In the genomic region with DNA sequence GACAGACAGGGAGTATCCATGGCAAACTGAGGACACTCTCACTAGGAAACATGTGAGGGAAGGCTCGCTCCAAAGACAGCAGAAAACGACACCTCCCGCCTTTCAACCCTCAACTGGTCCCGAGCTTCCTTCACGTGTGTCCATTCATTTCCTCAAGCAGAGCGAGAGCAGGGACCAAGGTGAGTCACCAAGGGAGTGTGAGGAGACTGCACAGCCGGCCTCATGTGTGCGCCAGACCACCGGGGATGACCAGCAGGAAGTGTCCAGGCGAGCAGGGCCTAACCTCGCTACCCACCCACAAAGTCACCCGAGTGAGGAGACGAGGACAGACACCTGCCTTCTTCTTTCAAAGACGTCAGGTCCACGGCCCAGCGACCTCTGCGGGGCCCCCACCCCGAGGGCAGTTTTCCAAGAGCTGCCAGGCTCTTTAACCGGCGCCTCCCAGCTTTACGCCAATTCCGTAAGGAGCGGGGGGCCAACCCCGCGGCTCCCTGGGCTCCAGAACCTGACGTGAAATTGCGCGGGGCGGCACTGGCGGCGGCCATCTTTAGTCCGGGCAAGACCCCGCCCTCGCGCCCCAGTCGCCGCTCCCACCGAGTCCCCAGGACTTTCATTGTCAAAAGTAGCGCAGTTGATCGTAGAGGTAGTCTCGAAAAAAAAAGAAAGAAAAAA, we compare ENCODE assay signal across 8 mouse cellular contexts. TPM values are rescaled to one million over a fixed set of nuclear protein-coding genes. Genes with fewer than 3 reads are reported as not detected.
DNase-seq lines count a peak whose midpoint lies in the region; ATAC-seq and TF ChIP-seq lines count a peak whose summit lies in the region.

No protein-coding gene starts in this region.

- peak overlapping the region; percentile 98 for H3K27ac ChIP-seq in bone marrow, adult 2 months (ENCODE audit: control insufficient read depth, insufficient read depth, low read depth, low read length, poor library complexity)
- H3K27ac ChIP-seq in embryonic facial prominence, embryonic 13.5 days: peak overlapping the region; percentile 99
- H3K27ac ChIP-seq in heart, adult 2 months: peak overlapping the region; percentile 97
- H3K27ac ChIP-seq in limb, embryonic 14.5 days (replicated peaks; ENCODE audit: low read depth, low read length): peak overlapping the region; percentile 99
- peak overlapping the region; percentile 99 for H3K27ac ChIP-seq in midbrain, embryonic 14.5 days (replicated peaks; ENCODE audit: low read depth, low read length)
- peak overlapping the region; percentile 99 for H3K27ac ChIP-seq in stomach, embryonic 15.5 days

- peak overlapping the region; percentile 98 for H3K4me3 ChIP-seq in bone marrow, adult 2 months (replicated peaks; ENCODE audit: control insufficient read depth, low read depth, low read length)
- peak overlapping the region; percentile 99 for H3K4me3 ChIP-seq in embryonic facial prominence, embryonic 13.5 days
- peak overlapping the region; percentile 79 for H3K4me3 ChIP-seq in heart, adult 2 months
- peak overlapping the region; percentile 99 for H3K4me3 ChIP-seq in limb, embryonic 14.5 days (replicated peaks; ENCODE audit: low read length)
- H3K4me3 ChIP-seq in midbrain, embryonic 14.5 days (replicated peaks; ENCODE audit: low read depth, low read length): peak overlapping the region; percentile 98
- peak overlapping the region; percentile 100 for H3K4me3 ChIP-seq in stomach, embryonic 15.5 days (replicated peaks)

- H3K79me2 ChIP-seq in heart, adult 2 months (replicated peaks; ENCODE audit: control insufficient read depth, insufficient read depth, low read length): peaks cover 2% of the 10 kb centered on the region; the same call in 1 of the 2 replicates

- peak; percentile 49; the same call in 1 of the 2 replicates for TF ChIP-seq POLR2A in bone marrow, adult 2 months (IDR thresholded peaks at IDR 0.05; ENCODE audit: borderline replicate concordance, control insufficient read depth, low read depth, low read length)
- TF ChIP-seq POLR2A in heart, adult 2 months (IDR thresholded peaks at IDR 0.05; ENCODE audit: insufficient read depth, low read depth, low read length): no peak
- TF ChIP-seq POLR2A in limb, embryonic 14.5 days (IDR thresholded peaks at IDR 0.05; ENCODE audit: borderline replicate concordance, extremely low read depth, insufficient read depth, insufficient read length): no peak

- no peak for TF ChIP-seq CTCF in bone marrow, adult 2 months (IDR thresholded peaks at IDR 0.05; ENCODE audit: control insufficient read depth, insufficient read depth, low read length)
- no peak for TF ChIP-seq CTCF in heart, adult 2 months (IDR thresholded peaks at IDR 0.05)

- intact Hi-C loops in heart, adult 2 months (cut with DNase I): loop anchor here (1.0 to 5.0 kb wide), 6 partner anchors 44 to 341 kb away; a partner anchor contains a TSS

- peak overlapping the region; percentile 99 for H3K9ac ChIP-seq in embryonic facial prominence, embryonic 13.5 days
- peak overlapping the region; percentile 81 for H3K9ac ChIP-seq in heart, adult 2 months (ENCODE audit: low read depth, low read length)
- peak overlapping the region; percentile 99 for H3K9ac ChIP-seq in limb, embryonic 14.5 days (ENCODE audit: low read depth, low read length, severe bottlenecking)
- H3K9ac ChIP-seq in midbrain, embryonic 14.5 days (replicated peaks; ENCODE audit: low read length): peak overlapping the region; percentile 96
- H3K9ac ChIP-seq in stomach, embryonic 15.5 days: peak overlapping the region; percentile 35

- peak overlapping the region; percentile 74 for H3K4me2 ChIP-seq in embryonic facial prominence, embryonic 13.5 days
- H3K4me2 ChIP-seq in limb, embryonic 14.5 days (replicated peaks; ENCODE audit: low read depth, low read length, severe bottlenecking): peak overlapping the region; percentile 74
- H3K4me2 ChIP-seq in midbrain, embryonic 14.5 days (ENCODE audit: low read length): peak overlapping the region; percentile 60
- peak overlapping the region; percentile 58 for H3K4me2 ChIP-seq in stomach, embryonic 15.5 days

- no peaks in the 10 kb centered on the region for H3K9me3 ChIP-seq in embryonic facial prominence, embryonic 13.5 days
- H3K9me3 ChIP-seq in limb, embryonic 14.5 days (ENCODE audit: control insufficient read depth, low read length): no peaks in the 10 kb centered on the region
- no peaks in the 10 kb centered on the region for H3K9me3 ChIP-seq in midbrain, embryonic 14.5 days (ENCODE audit: control insufficient read depth, low read length)
- no peaks in the 10 kb centered on the region for H3K9me3 ChIP-seq in stomach, embryonic 15.5 days

- H3K27me3 ChIP-seq in embryonic facial prominence, embryonic 13.5 days: no peaks in the 10 kb centered on the region
- no peaks in the 10 kb centered on the region for H3K27me3 ChIP-seq in heart, adult 2 months (ENCODE audit: control insufficient read depth, insufficient read depth, low read length)
- no peaks in the 10 kb centered on the region for H3K27me3 ChIP-seq in limb, embryonic 14.5 days (ENCODE audit: control insufficient read depth, insufficient read depth, low read length)
- no peaks in the 10 kb centered on the region for H3K27me3 ChIP-seq in midbrain, embryonic 14.5 days (ENCODE audit: control insufficient read depth, insufficient read depth, low read length)
- no peaks in the 10 kb centered on the region for H3K27me3 ChIP-seq in stomach, embryonic 15.5 days (replicated peaks)

- H3K36me3 ChIP-seq in embryonic facial prominence, embryonic 13.5 days: no peaks in the 10 kb centered on the region
- peaks cover 13% of the 10 kb centered on the region for H3K36me3 ChIP-seq in heart, adult 2 months (ENCODE audit: control insufficient read depth, insufficient read depth, low read length)
- H3K36me3 ChIP-seq in limb, embryonic 14.5 days (ENCODE audit: control insufficient read depth, insufficient read depth, low read length): no peaks in the 10 kb centered on the region; the same call in 1 of the 2 replicates
- no peaks in the 10 kb centered on the region for H3K36me3 ChIP-seq in midbrain, embryonic 14.5 days (ENCODE audit: control insufficient read depth, insufficient read depth, low read length)
- no peaks in the 10 kb centered on the region for H3K36me3 ChIP-seq in stomach, embryonic 15.5 days

- WGBS in bone marrow, adult 2 months: under 1% methylated on average over 41 of the region's 41 CpGs
- WGBS in embryonic facial prominence, embryonic 13.5 days: under 1% methylated on average over 41 of the region's 41 CpGs
- WGBS in heart, adult 2 months: under 1% methylated on average over 41 of the region's 41 CpGs
- WGBS in limb, embryonic 14.5 days: under 1% methylated on average over 40 of the region's 41 CpGs
- 1% methylated on average over 41 of the region's 41 CpGs for WGBS in midbrain, embryonic 14.5 days
- WGBS in stomach, embryonic 15.5 days: under 1% methylated on average over 41 of the region's 41 CpGs

- peak; percentile 91 for DNase-seq in CD4-positive, CD25-positive, alpha-beta regulatory T cell, adult 2 months (ENCODE audit: low read depth, low spot score)
- peak; percentile 92 for DNase-seq in heart, adult 2 months
- peak; percentile 86 to 89 for DNase-seq in kidney, adult 8-10 months
- DNase-seq in limb, embryonic 14.5 days (ENCODE audit: low spot score): peak; percentile 83
- DNase-seq in midbrain, embryonic 14.5 days: peak; percentile 94

- 0 out of 2 replicates have a peak, but pooled peaks have one; percentile 4 for TF ChIP-seq EP300 in heart, adult 2 months (IDR thresholded peaks at IDR 0.05; ENCODE audit: insufficient read depth, low read depth, low read length)

- H3K4me1 ChIP-seq in bone marrow, adult 2 months (ENCODE audit: control insufficient read depth, insufficient read depth, low read length): no peaks in the 10 kb centered on the region; the same call in 1 of the 2 replicates
- peaks cover 19% of the 10 kb centered on the region for H3K4me1 ChIP-seq in embryonic facial prominence, embryonic 13.5 days
- peaks cover 2% of the 10 kb centered on the region for H3K4me1 ChIP-seq in heart, adult 2 months (ENCODE audit: control insufficient read depth, insufficient read depth, low read length)
- peaks cover 16% of the 10 kb centered on the region for H3K4me1 ChIP-seq in limb, embryonic 14.5 days (ENCODE audit: control insufficient read depth, insufficient read depth, low read length)
- peaks cover 24% of the 10 kb centered on the region for H3K4me1 ChIP-seq in midbrain, embryonic 14.5 days (ENCODE audit: control insufficient read depth, insufficient read depth, low read length)
- peaks cover 4% of the 10 kb centered on the region; the same call in 1 of the 2 replicates for H3K4me1 ChIP-seq in stomach, embryonic 15.5 days

- ATAC-seq in embryonic facial prominence, embryonic 13.5 days (ENCODE audit: insufficient number of reproducible peaks, insufficient read depth, low FRiP score, low TSS enrichment, low read depth): peak; percentile 84
- peak; percentile 91 for ATAC-seq in limb, embryonic 14.5 days (ENCODE audit: low FRiP score, low read depth)
- peak; percentile 88 for ATAC-seq in midbrain, embryonic 14.5 days (ENCODE audit: low FRiP score, low TSS enrichment)
- ATAC-seq in stomach, embryonic 15.5 days (ENCODE audit: insufficient read depth, low FRiP score, low read depth): peak; percentile 78

RNA-seq across cellular contexts. Expression of a gene that starts 0.5 kb away (rescaled TPM):
- polyA plus RNA-seq in bone marrow, adult 2 months (2011; ENCODE audit: insufficient read depth, insufficient read length, low replicate concordance, missing spikeins): 48.2 and 75.9 TPM in 2 replicates
- 300 and 331 TPM in 2 replicates for polyA plus RNA-seq in embryonic facial prominence, embryonic 13.5 days (2015; fragmentation: Nextera tagmentation; extraction: Ambion mirVana)
- total RNA-seq in heart, adult 2 months (2021): 100 to 1,000 TPM; 109 to 111 TPM
- polyA plus RNA-seq in heart, adult 2 months (2012; rRNA removed): 15.9 and 34.6 TPM in 2 replicates
- polyA plus RNA-seq in limb, embryonic 14.5 days (2012; rRNA removed): 93.2 and 129 TPM in 2 replicates
- 288 and 295 TPM in 2 replicates for polyA plus RNA-seq in limb, embryonic 14.5 days (2014; fragmentation: Nextera tagmentation; extraction: Ambion mirVana)
- polyA plus RNA-seq in midbrain, embryonic 14.5 days (2014; fragmentation: Nextera tagmentation; extraction: Ambion mirVana): 247 and 267 TPM in 2 replicates
- polyA plus RNA-seq in stomach, embryonic 15.5 days (2015; fragmentation: Nextera tagmentation; extraction: Ambion mirVana): 259 and 263 TPM in 2 replicates

Comparison
In these comparisons a context has a peak if more than half of its experiments do, and no peak if none do; other contexts are left out.
1. Peak in every context shown above with its lines: DNase-seq, ATAC-seq, H3K4me3 ChIP-seq and H3K27ac ChIP-seq.
2. H3K9ac ChIP-seq: peak in every context shown above with its lines; median percentile 99 in embryonic facial prominence, embryonic 13.5 days; 99 in limb, embryonic 14.5 days; 96 in midbrain, embryonic 14.5 days; 81 in heart, adult 2 months; 35 in stomach, embryonic 15.5 days.